Mouse (Mus musculus) kidney, postnatal 14 days (tissue): ENCODE data around the gene Poglut1.
A peak's percentile ranks its signal among the peaks of the same experiment; 100 is the strongest.

Experiments
- DNase-seq: peaks from one replicate; pipeline ENCODE4 v3.0.0; 2022; ENCODE audit warnings: mixed read lengths

Gene Poglut1

GRCm38 (mm10) chr16:38549479-38550396 lies at the start of gene Poglut1:
Poglut1 (minus strand) TSS chr16:38550258.
- DNase-seq: peak; percentile 85

- no peak for DNase-seq
These were observed 49.1 kb upstream of the Poglut1 start for GRCm38 (mm10) chr16:38598986-38599680.

- no peak for DNase-seq
These were observed 46.6 kb upstream of the Poglut1 start for GRCm38 (mm10) chr16:38596651-38597050.

GRCm38 (mm10) chr16:38596099-38596498 lies 46.0 kb upstream of the Poglut1 start:
- DNase-seq: no peak

GRCm38 (mm10) chr16:38594435-38594834 lies 44.4 kb upstream of the Poglut1 start:
- DNase-seq: no peak

GRCm38 (mm10) chr16:38592946-38593345 lies 42.9 kb upstream of the Poglut1 start:
- DNase-seq: no peak

DNA sequence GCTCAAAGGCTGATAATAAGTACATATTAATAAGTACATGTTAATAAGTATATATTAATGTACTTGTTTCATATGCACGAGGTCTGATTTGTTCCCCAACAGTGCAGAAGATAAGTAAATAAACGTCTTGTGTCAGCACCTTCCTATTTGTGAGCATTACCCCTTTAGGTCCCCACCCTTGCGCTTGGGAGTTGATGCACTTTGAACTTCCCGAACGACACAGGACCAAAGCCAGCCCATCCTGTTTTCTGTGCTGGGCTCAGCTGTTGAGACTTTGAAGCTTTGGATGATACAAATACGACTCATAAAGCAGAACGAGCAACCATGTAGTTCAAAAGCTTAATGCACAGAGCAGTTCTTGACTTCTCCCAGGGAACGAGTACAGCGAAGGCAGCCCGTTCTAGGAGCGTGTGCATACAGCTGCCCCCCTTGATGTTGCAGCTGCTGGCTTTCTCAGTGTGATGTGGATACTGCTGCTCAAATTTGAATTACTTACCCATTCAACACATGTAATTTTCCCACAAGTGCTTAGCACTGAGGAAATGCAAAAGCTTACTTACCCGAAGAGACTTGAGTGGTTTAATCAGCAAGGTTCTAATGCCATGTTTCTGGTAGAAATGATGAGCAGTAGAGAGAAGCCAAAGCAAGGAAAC lies 42.1 kb upstream of the Poglut1 start:
- DNase-seq: peak; percentile 19

GRCm38 (mm10) chr16:38591506-38591905 lies 41.4 kb upstream of the Poglut1 start:
- DNase-seq: no peak

- DNase-seq: no peak
These were observed 37.5 kb upstream of the Poglut1 start for GRCm38 (mm10) chr16:38587572-38587971.

DNA sequence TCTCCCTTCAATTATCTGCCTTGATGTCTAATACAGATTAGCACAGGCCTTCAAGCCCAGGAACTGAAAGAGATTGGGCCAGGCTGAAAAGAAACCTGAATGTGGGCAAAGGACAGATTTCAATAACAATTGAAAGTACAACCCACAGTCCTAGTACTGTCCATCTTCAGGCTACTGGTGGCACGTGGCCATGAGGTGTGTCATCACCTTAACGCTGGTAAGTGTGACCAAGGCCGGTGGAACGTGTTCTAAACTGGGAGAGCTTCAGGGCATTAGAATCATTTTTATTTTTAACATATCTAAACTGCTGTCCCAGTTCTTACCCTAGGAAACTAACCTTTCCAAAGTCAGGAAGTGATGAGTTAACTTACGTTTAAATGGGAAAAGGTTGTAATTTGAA lies 37.1 kb upstream of the Poglut1 start:
- no peak for DNase-seq

- no peak for DNase-seq
These were observed 35.1 kb upstream of the Poglut1 start for GRCm38 (mm10) chr16:38585186-38585585.

DNA sequence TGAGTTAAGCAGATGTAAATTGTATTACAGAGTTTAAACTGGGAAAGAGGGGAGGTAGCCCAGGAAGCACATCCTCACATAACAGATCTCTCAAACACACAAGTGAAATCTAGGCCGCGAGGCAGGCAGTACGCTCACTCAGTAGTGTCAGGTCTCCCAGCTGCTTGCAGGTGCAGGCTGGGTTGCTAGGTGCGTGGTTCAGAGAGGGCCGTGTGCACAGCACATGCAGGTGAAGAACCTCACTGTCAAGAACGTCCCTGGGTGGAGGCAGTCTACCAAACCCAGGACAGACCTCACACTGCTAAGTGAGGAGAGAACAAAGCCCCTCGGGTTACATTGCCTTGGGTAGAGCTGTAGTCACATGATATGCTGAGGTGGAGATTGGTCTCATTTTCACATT lies 34.7 kb upstream of the Poglut1 start:
- no peak for DNase-seq

GRCm38 (mm10) chr16:38571481-38571880 lies 21.4 kb upstream of the Poglut1 start:
- no peak for DNase-seq

DNA sequence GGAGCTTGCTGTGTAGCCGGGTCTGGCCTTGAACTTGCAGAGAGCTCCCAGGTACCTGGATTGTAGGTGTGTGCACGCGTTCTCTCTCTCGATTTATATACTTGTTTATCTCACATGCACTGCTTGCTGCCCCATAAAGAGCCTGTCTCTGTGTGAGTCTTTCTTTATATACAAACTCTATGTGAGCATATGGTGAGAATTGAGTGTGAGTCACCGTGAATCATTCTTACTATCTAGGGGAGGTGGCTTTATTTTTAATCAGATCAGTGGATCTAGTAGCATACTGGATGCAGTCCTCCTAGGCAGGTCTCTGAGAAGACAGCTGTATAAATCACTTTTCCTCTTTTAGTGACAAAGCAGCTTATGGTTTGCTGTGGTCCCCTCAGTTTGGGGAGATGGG lies 18.1 kb upstream of the Poglut1 start:
- no peak for DNase-seq

GRCm38 (mm10) chr16:38563516-38563915 lies 13.5 kb upstream of the Poglut1 start:
- no peak for DNase-seq

DNA sequence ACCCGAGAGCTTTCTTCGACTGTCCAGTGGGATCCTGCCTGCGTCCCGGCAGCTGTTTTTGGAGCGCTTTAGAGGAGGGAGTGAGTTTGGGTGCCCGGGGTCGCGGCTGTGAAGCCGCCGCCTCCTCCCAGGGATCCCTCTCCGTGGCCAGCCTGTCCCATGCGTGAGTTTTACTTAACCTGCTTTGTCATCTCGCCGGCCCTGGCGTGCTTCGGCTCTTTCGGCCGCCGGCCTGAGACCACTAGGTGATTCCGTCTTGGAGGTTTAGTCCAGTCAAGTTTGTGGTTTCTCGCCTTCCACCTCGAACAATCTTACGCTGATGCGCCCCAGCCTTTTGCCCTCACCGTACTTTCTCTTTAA lies 12.9 kb upstream of the Poglut1 start:
- no peak for DNase-seq

- peak; percentile 97 for DNase-seq
These were observed 12.3 kb upstream of the Poglut1 start for GRCm38 (mm10) chr16:38562131-38562967.

GRCm38 (mm10) chr16:38558221-38558748 lies 8.2 kb upstream of the Poglut1 start, which contains the start of gene Tmem39a:
Tmem39a (plus strand) TSS chr16:38558698.
- no peak for DNase-seq

DNA sequence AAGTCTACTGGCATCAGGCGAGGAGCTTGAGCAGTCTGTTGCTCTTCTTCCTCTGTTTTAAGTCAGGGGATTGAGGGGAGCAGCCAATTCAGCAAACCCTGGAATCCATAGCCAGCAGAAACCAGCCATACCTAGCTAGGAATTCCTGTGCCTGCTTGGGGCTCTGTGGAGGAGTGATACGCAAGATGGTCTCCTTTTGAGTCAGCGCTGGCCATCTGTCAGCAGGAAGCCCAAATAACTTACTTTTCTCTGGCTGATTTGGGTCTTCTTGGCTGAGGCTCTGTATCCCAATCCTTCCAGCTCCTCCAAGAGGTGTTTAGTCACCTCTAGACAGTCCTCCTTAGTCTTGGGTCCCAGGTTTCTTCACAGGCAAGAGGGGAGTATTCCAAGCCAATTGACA lies 5.9 kb upstream of the Poglut1 start:
- DNase-seq: no peak

GRCm38 (mm10) chr16:38548000-38548399 lies 2.1 kb downstream of the Poglut1 start:
- DNase-seq: no peak

DNA sequence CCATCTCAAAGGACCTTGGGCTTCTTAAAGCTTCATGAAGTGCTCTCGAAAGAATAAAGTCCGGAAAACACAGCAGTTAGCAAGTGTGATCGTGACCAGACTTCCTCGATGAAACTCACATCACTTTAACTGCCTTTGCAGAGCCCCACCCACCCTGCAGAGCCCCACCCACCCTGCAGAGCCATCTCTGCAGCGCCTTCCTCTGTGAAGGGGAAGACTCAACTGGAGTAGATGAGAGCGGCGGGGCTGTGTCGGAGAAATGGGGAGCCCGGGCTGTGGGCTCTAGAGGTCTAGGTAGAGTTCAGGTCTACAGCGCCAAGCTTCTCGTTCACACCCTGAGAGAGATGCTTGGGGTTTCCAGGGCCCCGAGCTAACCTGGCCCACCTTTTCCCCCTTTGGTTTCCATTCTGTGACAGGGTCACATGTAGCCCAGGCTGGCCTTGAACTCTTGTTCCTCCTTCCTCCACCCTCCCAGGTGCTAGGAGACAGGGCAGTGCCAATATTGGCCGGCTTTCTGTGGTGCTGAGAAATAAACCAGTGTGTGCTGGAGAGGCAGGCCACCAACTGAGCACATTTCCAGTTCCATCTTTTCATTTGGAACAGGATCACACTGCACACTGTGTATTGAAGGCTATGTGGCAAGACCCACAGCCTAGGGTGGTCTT lies 11.2 kb downstream of the Poglut1 start:
- no peak for DNase-seq
